Mouse (Mus musculus) kidney, adult 2 months (tissue): ENCODE measurements around the gene Vdr. TPM values are rescaled to one million over a fixed set of nuclear protein-coding genes. Genes with fewer than 3 reads are reported as not detected.

Experiments used
- DNase-seq: peaks from one replicate; pipeline ENCODE4 v3.0.0; 2021
- H3K27ac ChIP-seq: fragments of 200-500 bp; 2 replicates; pipeline ENCODE4 v1.5.1; 2012; ENCODE audit warnings: low read depth, low read length, control low read depth, inconsistent platforms; ENCODE audit not compliant: insufficient read depth
- H3K27me3 ChIP-seq: fragments of 200-500 bp; replicated peaks from 2 replicates; pipeline ENCODE4 v1.6.1; 2012; ENCODE audit warnings: mild to moderate bottlenecking, moderate library complexity, low read length, inconsistent platforms; ENCODE audit not compliant: control insufficient read depth, insufficient read depth
- H3K36me3 ChIP-seq: fragments of 200-500 bp; 2 replicates; pipeline ENCODE4 v1.6.1; 2012; ENCODE audit warnings: mild to moderate bottlenecking, moderate library complexity, low read length, inconsistent platforms; ENCODE audit not compliant: control insufficient read depth, insufficient read depth
- H3K4me1 ChIP-seq: fragments of 200-500 bp; 2 replicates; pipeline ENCODE4 v1.6.1; 2011; ENCODE audit warnings: low read length; ENCODE audit not compliant: control insufficient read depth, insufficient read depth
- H3K4me3 ChIP-seq: fragments of 200-500 bp; 2 replicates; pipeline ENCODE4 v1.5.1; 2011; ENCODE audit warnings: mild to moderate bottlenecking, low read depth, low read length, control low read depth; ENCODE audit not compliant: insufficient read depth
- CTCF ChIP-seq: fragments of 200-500 bp; conservative IDR thresholded peaks from 2 replicates; pipeline ENCODE4 v1.5.1; 2011; ENCODE audit warnings: low read depth, mild to moderate bottlenecking, control low read depth, low read length, moderate library complexity, mixed read lengths; ENCODE audit not compliant: insufficient read depth, insufficient read length
- POLR2A ChIP-seq: fragments of 200-500 bp; IDR thresholded peaks from one replicate; pipeline ENCODE4 v1.6.1; 2011; ENCODE audit warnings: low read depth, low read length, control low read depth
- WGBS: fragments of 180-500 bp; shearing (Covaris S2); methylation state at CpG from one replicate; pipeline ENCODE4 v1.1.7; 2018; 5-methylcytosine and 5-hydroxymethylcytosine counted together
- polyA plus RNA-seq: library from polyadenylated mRNA; depleted of rRNA; stranded (reverse); fragments of >200 nt; gene quantifications from 2 replicates; pipeline ENCODE4 v1.2.3, GENCODE M21; 2012

Gene Vdr
- polyA plus RNA-seq, 1 experiment: 96.6 TPM

GRCm38 (mm10) chr15:97950240-97950639 lies 39.8 kb upstream of the Vdr start:
- WGBS: 70% methylated on average over 7 of the region's 7 CpGs

GRCm38 (mm10) chr15:97949706-97950105 lies 39.3 kb upstream of the Vdr start:
- Histone ChIP-seq H3K4me1 (peaks cover 18% of the 10 kb centered on the region), H3K27me3 (no peaks in the 10 kb centered on the region), H3K27ac (no peak overlapping the region), H3K36me3 (no peaks in the 10 kb centered on the region), H3K4me3 (no peak overlapping the region)
- TF ChIP-seq POLR2A: no peak
- no peak for DNase-seq
- 74% methylated on average over 3 of the region's 3 CpGs for WGBS

More at GRCm38 (mm10) chr15:97950240-97950639, 39.8 kb upstream of the Vdr start:
- DNase-seq: no peak
- Histone ChIP-seq H3K4me3 (no peak overlapping the region), H3K27ac (no peak overlapping the region), H3K4me1 (peaks cover 13% of the 10 kb centered on the region; the same call in 1 of the 2 replicates), H3K36me3 (no peaks in the 10 kb centered on the region), H3K27me3 (no peaks in the 10 kb centered on the region)
- no peak for TF ChIP-seq POLR2A
- no peak for TF ChIP-seq CTCF

GRCm38 (mm10) chr15:97948720-97949119 lies 38.3 kb upstream of the Vdr start:
- peaks cover 27% of the 10 kb centered on the region for H3K4me1 ChIP-seq

DNA sequence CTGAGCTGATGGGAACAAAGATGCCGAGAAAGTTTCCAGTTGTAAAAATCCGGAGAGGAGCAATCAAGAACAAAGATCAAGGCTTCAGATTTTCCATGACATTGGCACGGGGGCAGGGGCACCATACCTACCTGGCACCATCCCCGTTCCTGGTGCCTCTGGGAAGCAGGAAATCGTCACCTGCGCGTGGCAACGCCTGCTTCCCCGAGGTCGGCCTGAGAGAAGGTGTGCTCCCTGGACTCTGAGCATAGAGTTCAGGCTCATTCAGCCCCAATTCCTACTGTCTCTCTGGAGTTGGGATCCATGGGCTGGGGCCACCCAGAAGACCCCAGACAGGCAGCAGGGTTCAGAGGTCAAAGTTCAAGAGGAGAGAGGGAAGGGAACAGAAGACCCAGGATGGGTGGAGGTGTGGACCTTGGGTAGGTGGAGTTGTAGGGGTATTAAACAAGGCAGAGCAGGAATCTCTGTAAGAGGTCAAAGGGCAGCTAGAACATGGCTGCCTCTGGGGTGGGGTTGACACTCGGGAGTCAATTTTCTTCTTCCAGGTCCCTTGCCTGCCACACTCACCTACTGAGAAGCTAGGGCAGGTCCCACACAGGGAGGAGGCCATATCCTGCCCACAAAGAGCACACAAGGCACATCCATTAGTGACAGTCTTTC lies 35.4 kb upstream of the Vdr start:
- peaks cover 30% of the 10 kb centered on the region for H3K4me1 ChIP-seq
- no peaks in the 10 kb centered on the region for H3K36me3 ChIP-seq
- H3K27ac ChIP-seq: peak overlapping the region; percentile 84
- no peak for TF ChIP-seq CTCF
- no peak for TF ChIP-seq POLR2A
- no peak overlapping the region for H3K4me3 ChIP-seq
- WGBS: 36% methylated on average over 10 of the region's 11 CpGs
- DNase-seq: peak; percentile 72
- H3K27me3 ChIP-seq: no peaks in the 10 kb centered on the region

More at GRCm38 (mm10) chr15:97948720-97949119, 38.3 kb upstream of the Vdr start:
- no peak for DNase-seq
- H3K4me3 ChIP-seq: no peak overlapping the region
- H3K27me3 ChIP-seq: no peaks in the 10 kb centered on the region
- H3K27ac ChIP-seq: no peak overlapping the region
- 81% methylated on average over 7 of the region's 7 CpGs for WGBS
- H3K36me3 ChIP-seq: no peaks in the 10 kb centered on the region
- no peak for TF ChIP-seq POLR2A
- TF ChIP-seq CTCF: no peak

DNA sequence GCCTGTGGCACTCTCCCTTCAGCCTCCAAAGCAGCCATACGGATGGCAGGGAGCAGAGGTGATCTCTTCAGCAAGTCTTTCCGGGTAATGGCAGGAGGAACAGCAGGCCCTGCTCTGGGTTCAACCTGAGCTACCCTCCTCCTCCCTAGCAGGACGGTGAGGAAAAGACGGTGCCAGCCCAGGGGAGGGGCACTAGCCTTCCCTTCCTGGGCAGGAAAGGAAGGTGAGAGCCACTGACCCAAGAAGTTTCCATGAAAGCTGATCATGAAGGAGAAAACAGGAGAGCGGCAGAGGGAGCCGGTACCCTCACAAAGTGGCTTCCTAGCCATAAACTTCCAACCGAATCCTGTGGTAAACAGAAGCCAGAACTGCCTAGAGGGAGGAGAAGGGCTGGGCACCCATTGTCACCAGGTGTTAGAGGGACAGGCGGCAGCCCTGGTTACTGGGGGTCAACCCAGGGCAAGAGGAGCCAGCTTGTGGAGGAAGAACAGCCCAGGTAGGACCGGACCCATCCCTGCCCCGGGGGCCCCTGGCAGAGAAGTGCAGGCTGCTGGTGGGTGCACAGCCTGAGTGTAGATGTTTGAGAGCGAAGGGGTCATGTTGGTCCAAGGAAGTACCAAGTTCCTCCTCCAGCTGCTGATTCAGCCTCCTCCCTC lies 34.6 kb upstream of the Vdr start:
- Histone ChIP-seq H3K4me1 (peaks cover 30% of the 10 kb centered on the region), H3K4me3 (no peak overlapping the region; the same call in 1 of the 2 replicates)
- DNase-seq: peak; percentile 85

DNA sequence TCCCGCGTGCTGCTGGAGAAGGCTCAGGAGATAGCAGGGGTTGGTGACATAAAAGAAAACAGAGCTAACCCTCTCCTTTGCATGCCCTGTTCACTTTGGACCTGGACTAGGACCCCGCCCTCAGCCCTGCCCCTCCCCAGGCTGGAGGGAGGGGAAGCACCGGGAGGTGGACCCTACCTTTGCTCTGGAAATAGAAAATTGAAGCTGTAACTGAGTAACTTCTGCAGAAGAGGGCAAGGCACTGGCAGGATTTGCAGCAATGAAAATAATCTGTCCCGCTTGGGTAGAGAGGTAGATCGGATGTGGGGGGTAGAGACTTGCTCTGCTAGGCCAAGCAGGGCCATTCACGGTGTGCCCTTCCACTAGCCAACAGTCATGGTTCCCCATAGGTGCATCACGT lies 32.9 kb upstream of the Vdr start:
- peaks cover 40% of the 10 kb centered on the region for H3K4me1 ChIP-seq
- H3K27ac ChIP-seq: peak overlapping the region; percentile 60
- peak; percentile 93 for DNase-seq
- H3K27me3 ChIP-seq: no peaks in the 10 kb centered on the region
- H3K36me3 ChIP-seq: no peaks in the 10 kb centered on the region
- no peak for TF ChIP-seq CTCF
- no peak for TF ChIP-seq POLR2A
- 53% methylated on average over 8 of the region's 8 CpGs for WGBS
- H3K4me3 ChIP-seq: no peak overlapping the region

More for the DNA sequence above, 34.6 kb upstream of the Vdr start:
- Histone ChIP-seq H3K36me3 (no peaks in the 10 kb centered on the region), H3K27ac (peak overlapping the region; percentile 87), H3K27me3 (no peaks in the 10 kb centered on the region)
- WGBS: 26% methylated on average over 11 of the region's 11 CpGs
- no peak for TF ChIP-seq POLR2A

GRCm38 (mm10) chr15:97942538-97942937 lies 32.1 kb upstream of the Vdr start:
- H3K4me1 ChIP-seq: peaks cover 43% of the 10 kb centered on the region
- no peak for DNase-seq
- TF ChIP-seq CTCF: no peak
- TF ChIP-seq POLR2A: no peak
- H3K4me3 ChIP-seq: no peak overlapping the region
- H3K27ac ChIP-seq: peak overlapping the region; percentile 60; the same call in 1 of the 2 replicates
- H3K27me3 ChIP-seq: no peaks in the 10 kb centered on the region
- 76% methylated on average over 8 of the region's 8 CpGs for WGBS
- H3K36me3 ChIP-seq: no peaks in the 10 kb centered on the region
